In the genomic region with DNA sequence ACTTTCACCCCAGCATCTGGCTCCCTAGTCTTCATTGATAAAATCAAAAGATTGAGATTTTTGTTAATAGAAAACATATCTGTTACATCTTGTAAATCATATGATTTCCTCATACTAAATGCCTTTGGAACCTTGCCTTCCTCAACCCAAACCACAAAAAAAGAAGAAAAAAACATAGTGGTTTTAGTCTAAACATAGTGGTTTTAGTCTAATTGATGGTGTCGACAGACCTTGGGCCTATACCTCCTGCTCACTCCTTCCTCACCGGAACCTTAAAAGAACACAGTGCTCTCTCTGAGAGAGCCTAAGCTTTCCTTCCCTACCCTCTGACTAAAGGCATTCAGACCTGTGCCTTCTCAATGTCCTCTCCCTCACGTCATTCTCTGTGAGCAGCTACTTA, we compare ENCODE assay signal across 13 mouse cellular contexts.
"Had no signal": no experiment of that assay in that cellular context is flagged by ENCODE, and none has a peak within 500 bp of the region (broad histone marks: within the 10 kb centered on the region; RNA-seq: fewer than 3 reads in every experiment).

No protein-coding gene starts in this region.

- DNase-seq: kidney, adult 2 months; kidney, postnatal 14 days; lung, adult 2 months; lung, postnatal 36 days; retina, postnatal 1 day; thymus, postnatal 4 days had no signal

- H3K4me2 ChIP-seq: kidney, embryonic 15.5 days; midbrain, embryonic 15.5 days; neural tube, embryonic 13.5 days had no signal

- H3K27ac ChIP-seq: kidney, embryonic 15.5 days; limb, embryonic 10.5 days; midbrain, embryonic 15.5 days; neural tube, embryonic 13.5 days; stomach, postnatal 0 days had no signal

- H3K27me3 ChIP-seq: kidney, embryonic 15.5 days; liver, embryonic 15.5 days; midbrain, embryonic 15.5 days; neural tube, embryonic 13.5 days had no signal

- ATAC-seq: lung, postnatal 0 days; midbrain, embryonic 15.5 days had no signal

- H3K9me3 ChIP-seq: kidney, embryonic 15.5 days; limb, embryonic 10.5 days; liver, embryonic 15.5 days; midbrain, embryonic 15.5 days; neural tube, embryonic 13.5 days had no signal

- H3K9ac ChIP-seq: kidney, embryonic 15.5 days; liver, embryonic 15.5 days; midbrain, embryonic 15.5 days; neural tube, embryonic 13.5 days had no signal

- H3K4me3 ChIP-seq: kidney, embryonic 15.5 days; limb, embryonic 10.5 days; liver, embryonic 15.5 days; midbrain, embryonic 15.5 days; neural tube, embryonic 13.5 days had no signal
